Mouse (Mus musculus) hindbrain, postnatal 0 days (tissue): ENCODE results near the gene Phf12. TPM values are rescaled to one million over a fixed set of nuclear protein-coding genes. Genes with fewer than 3 reads are reported as not detected.
"Not testable (repeated sequence)": the region's sequence is repeated elsewhere in the genome, so short reads cannot be mapped to it uniquely, and the experiment has no call there.

Experiments
- ATAC-seq: fragments of 200-750 bp; cut with Nextera tagmentation; 2 replicates; pipeline ENCODE4 v1.8.0; 2017; ENCODE audit warnings: mild to moderate bottlenecking, moderate TSS enrichment, moderate library complexity
- DNase-seq: peaks from one replicate; pipeline ENCODE4 v3.0.0-alpha.2; 2015; ENCODE audit warnings: low spot score
- H3K27ac ChIP-seq: fragments of 300-500 bp; sonication (generic); 2 replicates; pipeline ENCODE4 v1.5.1; 2014; ENCODE audit warnings: mild to moderate bottlenecking
- H3K27me3 ChIP-seq: fragments of 300-500 bp; sonication (generic); 2 replicates; pipeline ENCODE4 v1.6.1; 2014; ENCODE audit warnings: low read length, mixed read lengths; ENCODE audit not compliant: insufficient read depth
- H3K36me3 ChIP-seq: fragments of 300-500 bp; sonication (generic); 2 replicates; pipeline ENCODE4 v1.6.1; 2014; ENCODE audit warnings: low read length, mixed read lengths; ENCODE audit not compliant: insufficient read depth
- H3K4me1 ChIP-seq: fragments of 300-500 bp; sonication (generic); 2 replicates; pipeline ENCODE4 v1.6.1; 2014; ENCODE audit warnings: antibody characterized with exemption, low read length, mixed read lengths; ENCODE audit not compliant: insufficient read depth
- H3K4me2 ChIP-seq: fragments of 300-500 bp; sonication (generic); 2 replicates; pipeline ENCODE4 v1.6.1; 2014; ENCODE audit warnings: low read depth, mild to moderate bottlenecking, low read length, moderate library complexity, mixed read lengths
- H3K4me3 ChIP-seq: fragments of 300-500 bp; sonication (generic); 2 replicates; pipeline ENCODE4 v1.5.1; 2014; ENCODE audit warnings: low read length
- H3K9ac ChIP-seq: fragments of 300-500 bp; sonication (generic); replicated peaks from 2 replicates; pipeline ENCODE4 v1.6.1; 2014; ENCODE audit warnings: mild to moderate bottlenecking, low read length, moderate library complexity, mixed read lengths
- H3K9me3 ChIP-seq: fragments of 300-500 bp; sonication (generic); 2 replicates; pipeline ENCODE4 v1.6.1; 2016; ENCODE audit warnings: low read length, mixed read lengths
- CTCF ChIP-seq: IDR thresholded peaks from 2 replicates; pipeline ENCODE4 v1.5.1; 2016; ENCODE audit warnings: antibody characterized with exemption, control low read depth, low read depth
- WGBS: fragments of 180-500 bp; shearing (Covaris S2); extraction: QIAGEN DNeasy Blood & Tissue Kit; methylation state at CpG from one replicate; pipeline ENCODE4 v1.1.7; 2014; 5-methylcytosine and 5-hydroxymethylcytosine counted together
- polyA plus RNA-seq: library from polyadenylated mRNA; unstranded; fragments of >200 nt; fragmentation: Nextera tagmentation; extraction: Ambion mirVana; gene quantifications from 2 replicates; pipeline ENCODE4 v1.2.1, GENCODE M21; 2015
- total RNA-seq: library from RNA; depleted of rRNA; stranded (reverse); fragments of >200 nt; gene quantifications from 2 replicates; pipeline ENCODE4 v1.2.3, GENCODE M21; 2014

Phf12 gene
- total and polyA plus RNA-seq, 2 experiments from 2014 or later = 8.3 to 31.9 TPM

DNA sequence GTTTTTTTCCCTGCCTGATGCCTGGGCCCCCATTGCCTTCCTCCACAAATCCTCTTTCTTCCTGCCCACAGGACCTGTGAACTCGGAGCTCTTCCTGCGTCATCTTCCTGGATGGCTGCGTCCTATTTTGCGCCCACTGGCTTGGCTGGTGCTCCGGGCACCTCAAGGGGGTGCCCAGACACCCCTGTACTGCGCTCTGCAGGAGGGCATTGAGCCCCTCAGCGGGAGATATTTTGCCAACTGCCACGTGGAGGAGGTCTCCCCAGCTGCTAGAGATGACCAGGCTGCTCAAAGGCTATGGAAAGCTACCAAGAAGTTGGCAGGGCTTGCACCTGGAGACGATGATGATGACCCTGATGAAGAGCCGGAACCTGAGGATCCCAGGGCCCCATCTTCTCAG lies 54.2 kb downstream of the Phf12 start:
- Histone ChIP-seq H3K4me3 (no peak overlapping the region), H3K4me2 (no peak overlapping the region), H3K27ac (no peak overlapping the region), H3K27me3 (no peaks in the 10 kb centered on the region), H3K4me1 (0 out of 2 replicates have a peak, but pooled peaks cover 12% of the 10 kb centered on the region), H3K9me3 (no peaks in the 10 kb centered on the region), H3K9ac (no peak overlapping the region; the same call in 1 of the 2 replicates), H3K36me3 (peaks cover 4% of the 10 kb centered on the region; the same call in 1 of the 2 replicates)
- 80% methylated on average over 10 of the region's 10 CpGs for WGBS
- no peak for TF ChIP-seq CTCF
- ATAC-seq (no peak), DNase-seq (no peak)

DNA sequence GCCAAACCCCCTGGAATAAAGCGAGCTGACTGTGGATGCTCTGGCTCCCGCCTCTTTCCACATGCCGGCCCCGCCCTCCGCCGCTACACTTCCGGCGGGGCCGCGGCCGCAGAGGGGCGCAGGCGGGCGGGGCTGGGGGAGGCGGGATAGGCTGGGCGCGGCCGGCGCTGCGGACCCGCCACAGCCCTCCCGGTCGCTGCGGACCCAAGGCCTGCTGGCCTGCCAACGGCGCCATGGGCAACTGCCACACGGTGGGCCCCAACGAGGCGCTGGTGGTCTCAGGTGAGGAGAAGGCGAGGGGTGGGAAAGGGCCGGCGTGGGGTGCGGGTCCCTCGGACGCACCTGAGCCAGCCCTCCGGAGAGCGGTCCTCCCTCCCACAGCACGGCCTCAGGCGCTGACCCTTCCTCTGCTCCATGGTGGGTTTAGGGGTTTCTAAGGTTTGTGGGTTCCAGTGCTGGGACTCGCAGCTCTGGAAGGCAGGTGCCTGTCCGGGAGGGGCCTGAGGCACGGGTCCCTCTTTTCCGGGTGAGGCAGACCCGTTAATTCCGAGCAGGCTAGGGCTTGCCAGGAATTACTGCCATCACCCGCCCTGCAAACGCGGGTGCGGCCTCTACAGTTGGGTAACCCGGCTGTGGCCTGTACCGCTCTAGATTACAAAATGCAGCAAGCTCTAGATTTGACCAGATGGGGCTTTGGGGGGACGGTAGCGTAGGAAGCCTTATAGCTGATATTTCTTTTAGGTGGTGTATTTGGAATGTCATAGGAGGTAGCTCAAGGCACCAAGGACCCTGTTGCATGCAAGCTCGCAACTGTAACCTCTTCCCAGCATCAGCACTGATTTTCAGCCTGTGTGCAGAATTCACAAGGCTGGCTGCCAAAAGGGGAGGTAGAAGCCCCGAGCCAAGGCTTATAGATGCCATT lies 55.5 kb downstream of the Phf12 start, which contains the start of gene Flot2:
Flot2 (plus strand) TSS at position 101 of the 922 bp plus-strand sequence.
- WGBS = 3% methylated on average over 51 of the region's 55 CpGs
- Histone ChIP-seq H3K4me1 (0 out of 2 replicates have a peak, but pooled peaks cover 10% of the 10 kb centered on the region), H3K9me3 (no peaks in the 10 kb centered on the region)

GRCm38 (mm10) chr11:78040878-78041277 lies 58.3 kb downstream of the Phf12 start:
- H3K36me3 ChIP-seq = no peaks in the 10 kb centered on the region
- 0 out of 2 replicates have a peak, but pooled peaks cover 8% of the 10 kb centered on the region for H3K4me1 ChIP-seq
- 63% methylated on average over 2 of the region's 2 CpGs for WGBS
- H3K9ac ChIP-seq = no peak overlapping the region
- H3K27me3 ChIP-seq = no peaks in the 10 kb centered on the region
- H3K9me3 ChIP-seq = no peaks in the 10 kb centered on the region
- DNase-seq (peak; percentile 35), ATAC-seq (no peak)
- TF ChIP-seq CTCF = peak; percentile 59
- H3K4me2 ChIP-seq = no peak overlapping the region
- no peak overlapping the region for H3K4me3 ChIP-seq
- H3K27ac ChIP-seq = no peak overlapping the region

More for the DNA sequence above, 55.5 kb downstream of the Phf12 start, which contains the start of gene Flot2:
- H3K4me3 ChIP-seq = peak within 1 kb of the TSS; percentile 72
- DNase-seq (peak; percentile 82), ATAC-seq (peak; percentile 87)
- H3K36me3 ChIP-seq = peaks cover 4% of the 10 kb centered on the region; the same call in 1 of the 2 replicates
- no peak for TF ChIP-seq CTCF
- peak within 1 kb of the TSS; percentile 79 for H3K9ac ChIP-seq
- peak within 1 kb of the TSS; percentile 87 for H3K27ac ChIP-seq
- H3K27me3 ChIP-seq = no peaks in the 10 kb centered on the region
- peak within 1 kb of the TSS; percentile 71 for H3K4me2 ChIP-seq

GRCm38 (mm10) chr11:78042290-78042870 lies 59.8 kb downstream of the Phf12 start:
- H3K9me3 ChIP-seq, H3K4me1 ChIP-seq, H3K4me2 ChIP-seq, H3K9ac ChIP-seq, H3K27me3 ChIP-seq, H3K27ac ChIP-seq, ATAC-seq, H3K4me3 ChIP-seq, H3K36me3 ChIP-seq, DNase-seq: not testable (repeated sequence)
- 93% methylated on average over 4 of the region's 4 CpGs for WGBS

DNA sequence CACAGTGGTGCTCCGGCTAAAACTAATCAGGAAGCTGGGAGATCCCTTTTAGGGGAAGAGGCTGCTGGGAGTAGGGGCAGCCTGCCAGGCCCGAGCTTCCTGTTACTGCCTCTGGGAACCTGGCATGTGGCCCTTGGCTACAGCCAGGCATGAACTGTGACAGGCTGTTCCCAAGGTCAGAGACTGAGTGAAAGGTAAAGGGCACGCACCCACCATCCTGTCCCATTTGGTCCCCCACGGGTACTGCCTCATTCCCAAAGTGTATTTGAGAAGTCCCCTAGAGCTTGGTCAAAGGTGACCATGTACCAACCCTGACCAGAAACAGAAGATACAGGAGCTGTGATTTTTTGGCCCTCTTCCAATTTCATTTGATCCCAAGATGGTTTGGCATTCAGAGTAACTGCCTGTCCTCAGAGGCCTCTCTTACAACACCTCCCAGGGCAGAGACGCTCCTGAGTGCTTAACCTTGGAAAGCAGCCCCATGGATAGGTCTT lies 62.3 kb downstream of the Phf12 start:
- H3K4me3 ChIP-seq = no peak overlapping the region
- no peak for TF ChIP-seq CTCF
- DNase-seq (peak; percentile 79), ATAC-seq (peak; percentile 67)
- WGBS = 44% methylated on average over 5 of the region's 5 CpGs
- no peaks in the 10 kb centered on the region for H3K36me3 ChIP-seq
- no peak overlapping the region for H3K9ac ChIP-seq
- H3K27me3 ChIP-seq = no peaks in the 10 kb centered on the region
- no peak overlapping the region for H3K4me2 ChIP-seq
- H3K27ac ChIP-seq = no peak overlapping the region
- H3K4me1 ChIP-seq = 0 out of 2 replicates have a peak, but pooled peaks cover 2% of the 10 kb centered on the region
- no peaks in the 10 kb centered on the region for H3K9me3 ChIP-seq

GRCm38 (mm10) chr11:78048637-78049036 lies 66.1 kb downstream of the Phf12 start:
- WGBS = 97% methylated on average over 3 of the region's 4 CpGs
- not testable (repeated sequence) for ATAC-seq, H3K4me2 ChIP-seq, H3K27ac ChIP-seq, DNase-seq, H3K4me3 ChIP-seq, H3K9ac ChIP-seq, H3K9me3 ChIP-seq, H3K4me1 ChIP-seq, H3K27me3 ChIP-seq
- H3K36me3 ChIP-seq = peaks cover 22% of the 10 kb centered on the region; the same call in 1 of the 2 replicates
